Mouse (Mus musculus): ENCODE results near the gene Rhov.

DNA sequence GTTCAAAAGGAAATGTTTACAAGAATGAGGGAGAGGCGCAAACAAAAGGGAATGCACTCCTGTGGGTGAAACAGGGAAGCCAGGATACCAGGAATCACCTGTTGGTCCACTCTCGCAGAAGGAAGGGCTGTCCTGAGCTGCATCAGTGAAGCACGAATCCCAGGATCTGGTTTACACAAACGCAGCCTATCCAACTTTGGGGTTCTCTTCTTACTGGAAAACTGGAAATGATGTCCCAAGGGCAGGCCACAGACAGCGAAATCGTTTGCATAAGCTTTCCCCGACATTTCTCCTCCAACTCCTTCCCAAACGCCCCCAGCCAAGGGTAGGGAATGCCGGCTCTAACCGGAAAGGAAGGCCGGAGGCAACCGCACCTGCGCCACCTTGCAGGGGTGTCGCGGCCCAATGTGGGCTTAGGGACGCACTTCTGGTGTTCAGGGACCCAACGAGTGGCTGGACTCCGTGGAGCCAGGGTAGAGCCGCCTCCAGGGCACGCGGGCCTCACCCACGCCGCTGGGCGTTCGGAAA, 34.3 kb downstream of the Rhov start:
- TF ChIP-seq CTCF (IDR thresholded peaks at IDR 0.05; ENCODE audit: control insufficient read depth, insufficient read depth, low read length) (no peak), POLR2A (IDR thresholded peaks at IDR 0.05; ENCODE audit: borderline replicate concordance, control insufficient read depth, low read depth, low read length) (no peak)
